Mouse (Mus musculus) C2C12 (cell line): ENCODE data around the gene Csf2rb. TPM values are rescaled to one million over a fixed set of nuclear protein-coding genes. Genes with fewer than 3 reads are reported as not detected.
"Not testable (repeated sequence)": the region's sequence is repeated elsewhere in the genome, so short reads cannot be mapped to it uniquely, and the experiment has no call there.

Source experiments
- H3K27me3 ChIP-seq: one replicate; pipeline ENCODE4 v1.6.1; 2011; ENCODE audit not compliant: control insufficient read depth, insufficient read depth, insufficient read length
- H3K36me3 ChIP-seq: one replicate; pipeline ENCODE4 v1.6.1; 2011; ENCODE audit not compliant: control insufficient read depth, insufficient read depth
- H3K4me3 ChIP-seq: one replicate; pipeline ENCODE4 v1.5.1; 2011; ENCODE audit warnings: mild to moderate bottlenecking, control low read depth; ENCODE audit not compliant: poor library complexity, insufficient read depth, severe bottlenecking
- H3K79me2 ChIP-seq: one replicate; pipeline ENCODE4 v1.6.1; 2011; ENCODE audit not compliant: control insufficient read depth, insufficient read depth
- H3K79me3 ChIP-seq: one replicate; pipeline ENCODE4 v1.6.1; 2011; ENCODE audit warnings: low read depth, control low read depth
- H3ac ChIP-seq: one replicate; pipeline ENCODE3; 2011; ENCODE audit warnings: low read depth; ENCODE audit not compliant: control insufficient read depth, insufficient read length
- CEBPB ChIP-seq: IDR thresholded peaks from one replicate; pipeline ENCODE4 v1.6.1; 2011; ENCODE audit warnings: low read depth, mild to moderate bottlenecking, control low read depth, moderate library complexity
- CTCF ChIP-seq: IDR thresholded peaks from one replicate; pipeline ENCODE4 v1.5.1; 2011; ENCODE audit not compliant: control insufficient read depth, insufficient read depth, insufficient read length
- FOSL1 ChIP-seq: IDR thresholded peaks from one replicate; pipeline ENCODE4 v1.8.0; 2011; ENCODE audit warnings: mild to moderate bottlenecking, low read length; ENCODE audit not compliant: poor library complexity, insufficient read depth, severe bottlenecking
- MAX ChIP-seq: IDR thresholded peaks from one replicate; pipeline ENCODE4 v1.6.1; 2011; ENCODE audit warnings: mild to moderate bottlenecking, control low read depth
- MYOD1 ChIP-seq: IDR thresholded peaks from one replicate; pipeline ENCODE4 v1.6.1; 2011; ENCODE audit warnings: low read depth; ENCODE audit not compliant: control insufficient read depth, insufficient read length
- MYOG ChIP-seq: IDR thresholded peaks from one replicate; pipeline ENCODE4 v1.6.1; 2011; ENCODE audit not compliant: control insufficient read depth, insufficient read length; ENCODE audit errors: extremely low read depth
- USF1 ChIP-seq: IDR thresholded peaks from one replicate; pipeline ENCODE4 v1.6.1; 2011; ENCODE audit warnings: low read depth, mild to moderate bottlenecking, control low read depth, moderate library complexity
- polyA plus RNA-seq: library from polyadenylated mRNA; unstranded; fragments of >200 nt; fragmentation: generic; extraction: Trizol; gene quantifications from one replicate; pipeline ENCODE4 v1.2.1, GENCODE M21; 2012; ENCODE audit warnings: missing spikeins

Csf2rb gene
- polyA plus RNA-seq, 1 experiment, result 0.23 TPM

GRCm38 (mm10) chr15:78323366-78323765, 2.2 kb upstream of the Csf2rb start:
- Histone ChIP-seq H3K79me3 (no peaks in the 10 kb centered on the region), H3ac (no peak overlapping the region), H3K36me3 (no peaks in the 10 kb centered on the region), H3K79me2 (no peaks in the 10 kb centered on the region), H3K4me3 (no peak overlapping the region), H3K27me3 (peaks cover 4% of the 10 kb centered on the region)
- no peak for TF ChIP-seq MAX
- TF ChIP-seq CTCF, result no peak
- TF ChIP-seq MYOG, result no peak
- no peak for TF ChIP-seq MYOD1
- no peak for TF ChIP-seq CEBPB
- TF ChIP-seq FOSL1, result no peak
- TF ChIP-seq USF1, result no peak

GRCm38 (mm10) chr15:78324294-78324693, 1.3 kb upstream of the Csf2rb start:
- Histone ChIP-seq H3K79me3 (no peaks in the 10 kb centered on the region), H3K79me2 (no peaks in the 10 kb centered on the region), H3K36me3 (no peaks in the 10 kb centered on the region), H3K27me3 (peaks cover 4% of the 10 kb centered on the region), H3ac (no peak overlapping the region), H3K4me3 (no peak overlapping the region)
- TF ChIP-seq CEBPB (no peak), FOSL1 (no peak), MAX (no peak), MYOD1 (no peak), USF1 (no peak), MYOG (no peak), CTCF (no peak)

GRCm38 (mm10) chr15:78326747-78327146, 1.2 kb downstream of the Csf2rb start:
- H3K27me3 ChIP-seq, result peaks cover 4% of the 10 kb centered on the region
- H3K79me3 ChIP-seq, result no peaks in the 10 kb centered on the region
- H3ac ChIP-seq, result no peak overlapping the region
- H3K79me2 ChIP-seq, result no peaks in the 10 kb centered on the region
- no peak for TF ChIP-seq MYOD1
- no peak for TF ChIP-seq FOSL1
- no peak for TF ChIP-seq MAX
- no peak for TF ChIP-seq USF1
- TF ChIP-seq CTCF, result no peak
- TF ChIP-seq CEBPB, result no peak
- TF ChIP-seq MYOG, result no peak
- no peaks in the 10 kb centered on the region for H3K36me3 ChIP-seq
- no peak overlapping the region for H3K4me3 ChIP-seq

GRCm38 (mm10) chr15:78327753-78328341, 2.3 kb downstream of the Csf2rb start:
- H3K79me2 ChIP-seq, H3K79me3 ChIP-seq, H3K27me3 ChIP-seq, H3ac ChIP-seq, H3K4me3 ChIP-seq, H3K36me3 ChIP-seq: not testable (repeated sequence)

- H3K79me3 ChIP-seq, result no peaks in the 10 kb centered on the region
- no peak overlapping the region for H3ac ChIP-seq
- no peak overlapping the region for H3K4me3 ChIP-seq
- no peaks in the 10 kb centered on the region for H3K36me3 ChIP-seq
- no peak for TF ChIP-seq FOSL1
- no peak for TF ChIP-seq MAX
- no peak for TF ChIP-seq CEBPB
- no peak for TF ChIP-seq CTCF
- TF ChIP-seq USF1, result no peak
- no peak for TF ChIP-seq MYOG
- no peak for TF ChIP-seq MYOD1
- H3K79me2 ChIP-seq, result no peaks in the 10 kb centered on the region
- peaks cover 4% of the 10 kb centered on the region for H3K27me3 ChIP-seq
Observed at GRCm38 (mm10) chr15:78328520-78329097, 3.1 kb downstream of the Csf2rb start.

- not testable (repeated sequence) for H3K4me3 ChIP-seq, H3ac ChIP-seq, H3K36me3 ChIP-seq, H3K79me2 ChIP-seq, H3K27me3 ChIP-seq, H3K79me3 ChIP-seq
Observed at GRCm38 (mm10) chr15:78329972-78330371, 4.4 kb downstream of the Csf2rb start.
